Mouse (Mus musculus): ENCODE results near the gene Syf2.

GRCm38 (mm10) chr4:134892096-134892495, 38.6 kb upstream of the Syf2 start:
- TF ChIP-seq CHD2 (IDR thresholded peaks at IDR 0.05; ENCODE audit: low read length) (no peak), CTCF (IDR thresholded peaks at IDR 0.05 in 2 of 3, conservative IDR thresholded peaks at IDR 0.05 in 1 of 3; ENCODE audit: control insufficient read depth in 1 of 3, insufficient read depth in 1 of 3, low read depth in 2 of 3, low read length in 3 of 3, poor library complexity in 1 of 3, severe bottlenecking in 1 of 3) (no peak), POLR2A (IDR thresholded peaks at IDR 0.05; ENCODE audit: control insufficient read depth in 1 of 2, insufficient read depth in 1 of 2, low read depth in 1 of 2, low read length in 2 of 2, poor library complexity in 1 of 2) (no peak), MAFK (IDR thresholded peaks at IDR 0.05; ENCODE audit: borderline replicate concordance, low read depth, low read length) (no peak), MAZ (IDR thresholded peaks at IDR 0.05; ENCODE audit: low read depth, low read length) (no peak), RAD21 (IDR thresholded peaks at IDR 0.05; ENCODE audit: low read depth, low read length) (no peak), MXI1 (IDR thresholded peaks at IDR 0.05; ENCODE audit: low read depth, low read length) (no peak)

All from MEL (cell line).